Mouse (Mus musculus) mesoderm, embryonic 11.5 days (tissue): ENCODE measurements at regions not wholly inside any gene's neighbourhood (a gene's known extent, or its start where the extent isn't known, plus 50 kb on each side); places are given as distances from the start of the nearest gene placed in this dataset.

Source experiments
- DNase-seq: peaks from one replicate; pipeline ENCODE4 v3.0.0-alpha.2; 2012; ENCODE audit warnings: low read depth, low spot score

- no peak for DNase-seq
These were observed 55.0 kb upstream of the Ttc34 start for GRCm38 (mm10) chr4:154782291-154782690.

- DNase-seq = no peak
These were observed 51.8 kb upstream of the Ttc34 start for GRCm38 (mm10) chr4:154785282-154785987.

DNA sequence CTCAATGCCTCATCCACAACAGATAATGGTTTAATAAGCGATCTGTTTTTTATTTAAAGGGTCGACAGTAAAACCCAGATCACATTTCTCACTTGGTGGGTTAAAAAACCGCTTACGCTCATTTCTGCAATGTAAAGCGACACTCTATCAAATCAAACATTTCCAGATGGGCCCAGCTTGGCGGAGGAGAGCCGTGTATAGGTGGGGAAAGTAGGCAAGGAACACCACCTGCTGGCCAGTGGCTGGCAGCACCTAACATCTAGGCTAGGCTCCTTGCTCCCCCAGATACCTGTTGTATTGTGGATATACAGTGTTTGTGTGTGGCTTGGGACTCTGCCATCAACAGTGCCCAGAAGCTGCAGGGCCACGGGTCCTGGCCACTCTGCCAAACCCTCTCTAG, 50.1 kb upstream of the Ttc34 start:
- peak; percentile 67 for DNase-seq
